Mouse (Mus musculus) embryo, embryonic 9.5 days (tissue): ENCODE measurements at regions not wholly inside any gene's neighbourhood (a gene's known extent, or its start where the extent isn't known, plus 50 kb on each side); places are given as distances from the start of the nearest gene placed in this dataset.

Experiments
- DNase-seq: peaks from one replicate; pipeline ENCODE4 v3.0.0-alpha.2; 2017; ENCODE audit errors: extremely low spot score

DNA sequence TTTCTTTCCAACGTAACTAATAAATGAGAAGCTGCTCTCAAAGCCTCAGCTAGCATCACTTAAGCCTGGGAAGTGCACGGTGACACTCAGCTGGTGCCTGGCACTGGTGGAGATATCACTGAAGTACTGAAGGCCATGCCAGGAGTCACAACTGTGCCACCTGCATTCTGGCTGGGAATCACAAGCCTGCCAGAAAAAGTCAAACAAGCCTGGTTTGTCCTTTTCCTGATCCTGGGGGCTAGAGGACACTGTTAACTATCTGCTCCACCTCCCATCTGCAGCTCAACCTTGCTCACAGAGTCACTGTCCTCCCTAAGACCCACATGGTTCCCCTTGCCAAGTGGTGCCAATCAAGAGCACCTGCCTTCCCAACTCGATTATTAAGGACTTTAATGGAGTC is 135.2 kb upstream of the Car8 start:
- DNase-seq = no peak

DNA sequence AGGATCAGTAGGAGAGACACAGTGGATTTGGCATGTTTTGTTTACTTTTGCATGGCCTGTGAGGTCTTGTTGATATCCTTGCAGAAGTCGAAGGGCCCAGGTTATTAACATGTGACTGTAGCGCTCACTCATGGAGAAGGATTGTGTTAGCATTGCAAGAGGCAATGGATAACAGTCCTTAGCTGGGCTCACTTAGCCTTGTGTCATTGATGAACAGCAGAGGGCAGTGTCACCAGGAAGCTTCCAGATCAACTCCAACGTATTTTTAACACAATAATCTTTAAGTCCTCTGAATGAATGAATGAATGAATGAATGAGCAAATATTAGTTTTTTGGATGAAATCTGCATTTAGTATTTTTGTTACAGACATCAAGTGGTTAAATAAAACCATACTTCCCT is 133.2 kb upstream of the Car8 start:
- DNase-seq = no peak

DNA sequence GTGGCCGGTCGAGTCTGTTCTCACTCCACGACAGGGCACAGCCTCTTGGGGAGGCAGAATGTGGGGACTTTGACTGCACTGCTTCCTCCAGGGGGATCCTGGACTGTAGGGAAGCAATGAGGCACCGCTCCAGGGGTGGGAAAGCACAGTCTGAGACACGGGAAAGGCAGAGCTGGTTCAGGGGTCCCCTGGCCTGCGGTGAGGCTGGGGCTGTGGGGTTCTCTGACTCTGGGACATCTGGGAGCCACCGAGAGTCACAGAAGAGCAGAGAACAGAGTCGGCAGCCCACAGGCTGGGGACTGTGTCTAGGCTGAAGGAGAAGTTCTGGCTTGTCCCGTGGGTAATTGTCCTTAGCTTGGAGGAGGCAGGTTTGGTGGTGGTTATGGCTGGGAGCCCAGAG is 131.9 kb upstream of the Car8 start:
- no peak for DNase-seq

DNA sequence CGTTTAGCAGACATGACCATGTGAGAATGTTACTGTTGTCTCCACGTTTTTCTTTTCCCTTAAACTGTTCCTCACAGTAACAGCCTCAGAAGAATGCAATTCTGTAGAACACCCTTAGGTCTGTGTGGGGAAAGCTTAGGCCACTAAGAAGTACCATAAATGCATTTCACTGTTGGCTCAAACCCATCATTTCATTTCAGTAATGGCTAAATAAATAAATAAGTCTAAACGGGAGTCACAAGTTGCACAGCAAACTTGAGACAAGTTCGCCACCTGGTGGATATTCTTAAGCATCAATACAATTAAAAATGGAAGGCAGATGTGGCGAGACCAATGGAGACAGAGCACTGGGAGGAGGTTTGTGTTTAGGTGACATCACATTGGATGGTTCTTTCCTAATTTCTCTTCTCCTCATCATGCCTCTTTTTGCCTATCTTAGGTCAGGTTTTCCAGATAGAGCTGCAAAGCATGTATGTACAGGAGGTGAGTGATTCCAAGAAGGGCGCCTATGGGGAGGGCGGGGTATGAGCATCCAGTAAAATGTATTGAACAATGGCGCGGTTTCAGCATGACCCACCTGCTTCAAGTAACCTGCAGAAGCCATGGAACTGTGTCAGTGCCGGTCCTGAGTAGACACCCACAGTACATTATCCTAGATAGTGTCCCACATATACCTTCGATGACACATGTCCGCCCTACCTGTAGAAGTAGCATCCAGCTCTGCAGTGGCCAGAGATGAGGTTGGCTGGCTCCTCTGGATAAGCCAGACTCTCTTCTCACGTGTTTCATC is 128.8 kb upstream of the Car8 start:
- peak; percentile 43 for DNase-seq

DNA sequence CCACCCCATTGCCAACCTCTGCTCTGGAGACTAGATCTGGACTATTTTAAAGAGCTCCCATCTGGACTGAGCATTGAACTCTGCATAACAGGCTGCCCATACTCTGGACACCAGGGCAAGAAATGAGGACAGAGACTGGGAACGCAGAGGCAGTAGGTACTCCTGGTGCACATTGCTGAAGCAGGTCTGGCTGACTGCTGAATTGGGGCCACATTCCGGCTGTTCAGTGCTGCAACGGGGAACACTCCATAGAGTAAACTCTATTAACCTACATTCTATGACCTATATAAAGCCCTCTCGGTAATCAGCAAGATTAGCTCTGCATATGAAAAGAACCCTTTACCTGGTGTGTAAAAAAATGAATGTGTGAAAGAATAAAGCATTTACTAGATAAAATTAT is 128.1 kb upstream of the Car8 start:
- DNase-seq = no peak

DNA sequence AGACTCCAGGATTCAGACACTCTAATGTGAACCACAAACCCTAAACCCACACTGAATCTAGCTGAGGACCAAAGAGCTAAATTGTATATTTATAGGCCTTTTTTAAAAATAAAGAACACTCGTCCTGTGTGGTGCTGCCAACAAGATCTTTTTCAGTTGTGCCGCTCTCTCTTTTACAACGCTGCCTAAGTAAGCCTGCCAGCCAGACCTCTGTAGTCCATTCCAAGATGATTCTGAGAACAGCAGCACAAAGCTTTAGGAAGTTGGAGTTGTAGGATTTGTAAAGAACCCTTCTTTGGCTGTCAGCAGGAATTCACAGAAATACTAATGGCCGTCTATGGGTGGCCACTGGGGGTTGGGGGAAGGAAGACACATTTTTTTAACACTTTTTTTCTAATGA is 123.6 kb upstream of the Car8 start:
- no peak for DNase-seq

DNA sequence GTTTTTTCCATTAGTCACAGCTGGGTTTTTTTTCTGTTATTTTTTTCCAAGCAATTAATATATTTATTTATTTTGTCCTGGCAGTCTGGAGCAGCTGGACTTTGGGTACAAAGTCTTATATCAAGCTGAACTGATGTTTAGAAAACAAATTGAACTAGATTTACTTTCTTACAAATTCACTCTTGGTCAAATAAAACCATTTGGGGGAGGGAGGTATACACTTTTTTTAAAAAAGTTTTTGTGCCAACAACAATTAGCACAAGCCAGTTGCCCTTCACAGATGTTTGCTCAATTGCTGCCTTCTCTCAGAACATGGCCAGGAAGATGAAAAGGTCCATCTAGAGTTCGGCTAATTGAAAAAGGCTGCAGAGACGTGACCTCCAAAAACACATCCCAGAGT is 123.1 kb upstream of the Car8 start:
- no peak for DNase-seq

DNA sequence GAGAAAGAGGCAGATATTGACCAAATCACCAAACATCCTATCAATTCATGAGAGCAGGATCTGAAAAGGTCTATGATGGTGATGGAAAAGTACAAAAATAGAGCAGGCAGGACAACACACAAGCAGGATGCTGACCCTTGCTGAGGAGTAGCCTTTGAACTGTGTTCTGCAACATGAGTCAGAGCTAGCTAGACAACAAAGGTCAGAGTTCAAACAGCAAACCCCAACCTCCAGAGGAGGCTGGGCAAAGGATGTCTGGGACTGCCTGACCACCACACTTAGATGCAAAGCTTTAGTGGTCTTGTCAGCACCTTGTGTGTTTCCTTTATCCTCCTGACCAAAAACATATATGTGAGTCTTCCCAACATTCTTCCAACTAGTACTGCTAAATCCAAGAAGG is 122.5 kb upstream of the Car8 start:
- no peak for DNase-seq

DNA sequence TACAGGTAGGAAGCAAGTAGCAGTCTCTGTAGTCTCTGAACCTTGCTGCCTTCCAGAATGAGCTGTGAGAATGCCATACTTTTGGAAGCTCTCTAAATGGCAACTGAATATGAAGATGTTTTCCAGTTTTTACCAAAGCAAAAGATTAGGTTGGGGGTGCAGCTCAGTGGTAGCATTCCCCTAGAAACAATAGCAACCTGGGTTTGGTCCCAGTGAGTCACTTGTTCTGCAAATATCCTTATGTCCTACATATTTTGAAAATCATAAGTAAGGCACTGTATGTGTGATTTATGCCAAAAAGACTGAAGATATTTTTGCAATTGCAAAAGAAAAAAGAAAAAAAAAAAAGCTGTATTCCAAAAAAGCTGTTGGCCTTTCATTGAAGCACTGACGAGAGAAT is 118.6 kb upstream of the Car8 start:
- DNase-seq = no peak

DNA sequence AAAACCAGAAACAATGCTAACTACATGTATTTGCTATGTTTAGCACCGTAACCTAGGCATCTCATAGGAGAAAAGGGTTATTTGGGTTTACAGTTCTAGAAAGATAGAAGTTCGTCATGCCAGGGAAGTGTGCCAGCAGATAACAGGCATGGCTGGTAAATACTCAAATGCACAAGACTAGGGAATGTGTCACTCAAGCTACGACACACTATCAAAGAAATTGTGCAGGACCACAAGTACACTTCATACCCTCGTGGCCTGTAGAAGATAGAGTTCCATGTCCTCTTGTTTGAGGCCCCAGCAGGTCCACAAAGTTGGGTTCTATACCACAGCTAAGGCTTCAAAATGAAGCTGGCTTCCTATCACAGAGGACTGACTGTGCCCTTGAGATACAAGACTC is 103.1 kb upstream of the Car8 start:
- DNase-seq = no peak

DNA sequence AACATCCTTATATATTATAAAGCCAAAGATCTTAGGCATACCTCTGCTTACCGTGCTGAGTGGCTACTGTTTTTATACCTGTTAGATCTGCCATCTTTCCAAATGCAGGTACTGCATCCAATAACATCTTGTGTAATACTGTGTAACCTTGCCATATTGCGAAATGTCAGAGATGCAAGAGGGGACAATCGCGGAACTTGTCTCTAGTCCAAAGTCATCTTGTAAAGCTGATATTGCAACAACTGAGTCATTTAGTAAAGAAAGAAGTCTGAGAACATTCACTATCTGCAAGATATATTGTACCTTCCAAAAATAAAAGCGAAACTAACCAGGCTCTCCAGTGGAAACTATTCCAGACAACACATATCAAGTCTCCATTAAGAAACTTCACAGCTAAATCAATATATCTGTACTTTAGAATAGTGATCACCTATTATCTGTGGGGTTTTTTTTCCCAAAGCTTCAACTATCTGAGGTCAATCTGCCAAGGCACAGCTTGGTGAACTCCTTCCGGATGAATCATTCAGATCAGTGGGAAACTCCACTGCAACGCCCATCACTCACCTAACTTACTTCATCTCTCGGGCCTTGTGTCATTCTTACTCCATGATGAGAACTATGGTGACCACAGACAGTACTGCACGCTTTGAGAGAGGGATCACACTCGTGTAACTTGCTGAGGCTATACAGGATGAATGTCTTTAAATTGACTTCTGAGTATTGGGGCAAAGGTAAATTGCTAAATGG is 70.6 kb upstream of the Car8 start:
- DNase-seq = no peak

DNA sequence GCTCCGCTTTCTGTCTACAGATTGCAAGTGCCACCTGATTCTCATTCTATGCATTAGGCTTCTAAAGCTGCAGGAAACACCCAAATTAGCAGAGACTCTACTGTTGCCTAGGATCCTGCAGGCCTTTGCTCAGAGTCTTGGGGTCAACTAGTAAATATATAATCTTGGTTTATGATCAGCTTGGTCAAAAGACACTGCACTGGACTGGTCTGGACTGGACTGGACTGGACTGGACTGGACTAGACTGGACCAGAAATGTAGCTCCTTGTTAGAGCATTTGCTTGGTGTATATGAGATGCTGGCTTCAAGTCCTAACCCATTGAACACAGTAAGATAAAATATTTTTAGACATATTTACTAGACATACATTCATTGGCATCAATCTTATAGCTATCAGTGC is 53.7 kb upstream of the Car8 start:
- no peak for DNase-seq

DNA sequence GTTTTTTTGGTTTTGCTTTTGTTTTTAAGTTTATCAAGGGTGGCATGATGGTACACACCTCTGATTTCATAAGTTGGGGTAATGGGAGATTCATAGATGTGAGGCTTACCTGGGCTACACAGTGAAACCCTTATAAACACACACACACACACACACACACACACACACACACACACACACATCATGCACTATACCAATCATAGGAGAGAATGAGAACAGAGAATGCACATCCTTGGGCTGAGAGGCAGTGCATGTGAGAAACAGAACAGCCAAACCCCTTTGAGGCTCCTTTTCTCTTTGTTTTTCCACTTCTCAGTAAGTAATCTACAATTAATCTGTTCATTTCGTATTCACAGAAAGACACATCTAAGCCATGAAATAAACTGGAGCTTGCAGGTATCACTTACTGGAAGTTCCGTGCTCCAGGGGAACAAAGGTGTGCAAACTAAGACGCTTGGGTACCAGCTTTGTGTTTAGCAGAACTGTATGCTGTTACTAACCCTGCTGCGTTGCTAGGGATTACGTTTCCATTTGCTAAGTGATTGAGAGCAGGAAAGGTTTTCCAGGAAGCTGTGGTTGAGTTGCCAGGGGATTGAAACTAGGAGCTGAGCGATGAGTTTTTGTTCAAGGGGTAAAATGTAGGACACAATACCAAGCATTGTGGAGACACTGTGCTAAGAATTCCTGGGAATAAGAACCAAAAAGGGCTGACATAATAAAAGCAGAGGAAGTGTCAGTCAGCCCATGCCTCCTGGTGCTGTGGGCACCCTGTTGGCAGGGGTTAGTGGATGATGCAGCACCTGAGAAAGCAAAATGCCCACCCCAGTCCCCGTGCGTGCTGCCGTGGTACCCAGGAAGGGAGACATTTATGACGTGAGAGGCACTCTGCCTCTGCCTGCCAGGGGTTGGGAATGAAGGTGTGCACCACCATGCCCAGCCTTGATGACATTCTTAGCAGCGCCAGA is 53.0 kb upstream of the Car8 start:
- DNase-seq = no peak

DNA sequence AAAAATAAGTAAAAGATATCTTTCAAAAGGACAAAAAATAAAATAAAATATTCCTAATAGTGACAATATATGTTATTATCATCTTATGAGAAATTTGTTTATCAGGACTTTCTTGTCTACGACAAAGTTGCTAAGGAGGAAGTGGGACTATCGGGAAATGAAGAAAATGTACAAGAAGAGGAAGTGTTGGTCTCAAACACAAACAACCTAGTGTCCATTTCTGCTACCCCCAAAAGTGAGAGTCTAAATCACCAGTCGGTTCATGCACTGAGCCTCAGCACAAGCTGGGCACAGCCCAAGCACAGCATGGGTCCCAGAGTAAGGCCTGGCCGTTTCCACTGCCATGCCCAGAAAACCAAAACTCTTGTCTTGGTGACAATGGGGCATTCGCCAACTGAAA is 51.1 kb upstream of the Car8 start:
- DNase-seq = no peak
